Mouse (Mus musculus) spleen, postnatal 14 days (tissue): Measurements from ENCODE around the gene Fam102a.

Experiments
- DNase-seq, 2 experiments: peaks; one replicate each; pipeline ENCODE4 v3.0.0; 2021 to 2022; ENCODE audit warnings: low spot score in 2 of 2

Gene Fam102a

DNA sequence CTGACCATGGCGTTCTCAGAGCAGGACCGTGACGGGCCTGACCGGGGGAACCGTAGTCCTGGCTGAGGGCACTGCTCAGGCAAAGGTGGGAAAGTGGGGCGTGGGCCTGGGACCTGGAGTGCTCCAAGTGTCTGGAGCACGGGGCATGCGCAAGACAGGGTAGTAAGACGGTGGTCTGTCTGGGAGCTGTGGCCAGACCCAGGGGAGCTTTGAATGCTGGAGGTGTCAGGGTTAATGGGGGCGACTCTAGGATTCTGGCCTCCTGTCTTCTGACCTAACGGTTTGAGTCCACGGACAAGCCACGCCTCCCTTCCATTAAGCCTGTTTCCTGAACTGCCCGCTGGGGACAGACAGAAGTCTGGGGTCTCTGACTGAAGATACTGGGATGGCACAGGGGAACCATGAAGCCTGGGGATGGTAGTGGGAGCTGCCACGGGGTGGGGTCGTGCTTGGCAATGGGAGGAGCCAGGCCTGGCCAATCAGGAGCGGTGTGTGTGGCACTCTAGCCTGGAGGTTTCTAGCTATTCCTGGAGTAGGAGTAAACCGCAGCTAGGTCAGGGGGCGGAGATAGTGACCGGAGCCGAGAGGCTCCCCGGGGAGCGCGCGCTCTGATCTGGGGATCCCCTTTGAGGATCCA is 73.1 kb downstream of the Fam102a start:
- peak; percentile 29 to 31 for DNase-seq

DNA sequence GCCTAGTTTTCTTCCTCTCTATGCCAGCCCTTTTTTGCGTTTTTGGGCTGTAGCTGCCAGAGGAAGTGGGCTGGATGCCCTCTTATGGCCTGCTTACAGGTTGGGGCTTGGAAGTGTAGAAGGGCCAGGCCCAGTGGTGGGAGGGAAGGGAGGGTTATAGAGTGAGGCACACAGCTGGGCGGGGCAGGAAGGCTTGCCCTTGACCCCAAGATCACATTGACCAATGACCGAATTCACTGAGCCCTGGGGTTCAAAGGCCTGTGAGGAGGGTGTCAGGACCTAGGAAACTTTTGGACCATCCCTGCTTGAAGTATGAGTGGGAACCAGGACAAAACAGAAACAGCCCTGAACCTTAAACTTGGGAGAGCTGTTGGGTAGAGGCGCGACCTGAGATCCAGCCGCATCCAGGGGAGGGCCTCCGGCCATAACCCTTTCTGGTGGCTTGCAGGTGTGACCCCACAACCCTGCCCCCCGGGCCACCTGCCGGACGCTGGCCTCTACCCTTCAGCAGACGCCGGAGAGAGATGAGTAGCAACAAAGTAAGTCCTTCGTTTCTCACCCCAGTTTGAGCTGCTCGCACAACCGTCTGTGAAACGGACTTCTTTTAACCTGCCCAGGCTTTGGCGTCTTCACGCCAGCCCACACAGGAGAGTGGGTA is 73.8 kb downstream of the Fam102a start:
- no peak for DNase-seq

DNA sequence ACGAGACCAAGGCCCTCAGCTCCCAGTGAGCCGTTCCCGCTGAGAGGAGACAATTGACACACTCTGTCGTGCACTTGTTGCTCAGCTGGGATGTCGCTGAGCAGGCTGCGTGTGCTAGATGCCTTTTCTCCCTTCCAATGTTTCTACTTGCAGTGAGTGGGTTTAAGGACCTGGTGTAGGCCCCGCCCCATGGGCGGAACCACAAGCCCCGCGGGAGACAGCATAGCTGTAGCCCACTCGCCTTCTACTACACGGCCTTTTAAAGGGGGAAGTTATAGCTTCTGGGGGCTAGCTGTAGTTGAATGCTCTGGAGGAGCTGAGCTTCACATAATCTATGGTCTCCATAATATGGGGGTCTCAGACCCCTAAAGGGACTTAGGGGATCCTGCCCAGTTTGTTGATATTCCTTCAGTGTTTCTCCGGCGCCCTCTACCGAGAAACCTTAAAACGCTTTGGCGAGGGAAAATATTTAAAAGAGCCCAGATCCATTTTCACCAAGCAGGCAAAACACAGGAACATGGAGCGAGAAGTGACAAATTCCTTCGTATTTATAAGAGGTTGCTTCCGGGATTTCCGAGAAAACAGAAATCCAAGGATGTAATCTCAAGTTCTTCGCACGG is 75.6 kb downstream of the Fam102a start:
- DNase-seq, result no peak

DNA sequence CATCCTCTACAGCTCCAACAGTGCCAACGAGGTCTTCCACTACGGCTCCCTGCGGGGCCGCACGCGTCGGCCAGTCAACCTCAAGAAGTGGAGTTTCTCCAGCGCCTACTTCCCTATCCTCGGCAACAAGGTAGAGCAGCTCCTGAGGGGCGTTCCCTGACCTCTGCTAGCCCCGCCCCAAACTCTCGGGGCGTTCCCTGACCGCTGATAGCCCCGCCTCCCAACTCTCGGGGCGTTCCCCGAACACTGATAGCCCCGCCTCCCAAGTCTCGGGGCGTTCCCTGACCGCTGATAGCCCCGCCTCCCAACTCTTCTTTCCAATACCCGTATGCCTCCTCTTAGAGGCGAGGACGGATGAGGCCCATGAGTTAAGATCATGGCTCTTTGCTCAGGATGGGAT is 77.1 kb downstream of the Fam102a start:
- no peak for DNase-seq

DNA sequence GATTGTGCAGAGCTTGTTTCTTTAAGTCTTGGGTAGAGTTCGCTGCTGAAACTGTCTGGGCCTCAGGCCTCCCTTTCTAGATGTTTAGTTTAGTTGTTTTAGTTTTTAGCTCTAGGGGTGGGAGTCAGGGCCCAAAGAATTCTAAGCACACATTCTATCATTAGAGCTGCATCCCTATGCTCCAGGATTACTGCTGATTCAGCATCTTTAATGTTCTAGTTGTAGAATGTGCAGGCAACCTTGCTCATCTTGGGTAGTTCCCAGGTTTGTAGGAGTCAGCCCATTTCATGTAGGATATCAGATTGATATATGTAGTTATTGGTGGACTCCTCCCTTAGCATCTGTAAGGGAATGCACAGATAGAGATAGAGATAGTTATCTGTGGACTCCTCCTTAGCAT is 82.0 kb downstream of the Fam102a start:
- DNase-seq, result no peak

DNA sequence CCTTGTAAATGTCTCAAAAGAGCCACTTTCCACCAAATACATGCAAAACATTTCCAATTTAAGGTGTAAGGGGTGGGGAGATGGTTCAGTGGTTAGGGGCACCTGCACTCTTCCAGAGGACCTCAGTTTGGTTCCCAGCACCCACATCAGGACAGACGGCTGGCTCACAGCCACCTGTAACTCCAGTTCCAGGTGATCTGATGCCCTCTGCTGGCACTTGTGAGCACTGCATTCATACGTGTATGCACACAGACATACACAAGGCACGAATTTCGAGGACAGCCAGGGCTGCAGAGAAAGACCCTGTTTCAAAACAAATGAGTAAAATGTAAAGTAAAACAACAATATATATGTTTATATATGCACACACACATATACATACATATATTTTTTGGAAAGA is 82.5 kb downstream of the Fam102a start:
- DNase-seq, result no peak

DNA sequence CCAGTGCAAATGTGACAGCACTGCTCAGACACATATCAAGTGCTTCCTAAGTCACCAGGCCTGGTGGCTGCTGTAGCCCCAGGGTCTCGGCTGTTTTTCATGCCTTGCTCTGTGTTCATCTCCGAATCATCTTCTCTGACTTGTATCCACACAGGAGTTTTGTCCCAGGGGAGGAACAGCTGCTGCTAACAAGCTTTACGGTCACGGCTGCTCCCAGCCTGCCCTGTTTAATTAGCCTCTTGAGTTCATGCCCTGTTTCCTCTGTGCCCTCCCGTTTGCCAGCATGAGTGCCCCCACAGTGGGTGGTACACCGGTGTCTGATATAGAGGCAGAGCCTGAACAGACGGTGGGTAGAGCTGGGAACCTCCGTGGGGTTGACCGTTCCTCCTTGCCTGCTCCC is 82.9 kb downstream of the Fam102a start:
- no peak for DNase-seq
